Mouse (Mus musculus): ENCODE data around the gene Nos2. TPM values are rescaled to one million over a fixed set of nuclear protein-coding genes. Genes with fewer than 3 reads are reported as not detected.
"Not testable (repeated sequence)": the region's sequence is repeated elsewhere in the genome, so short reads cannot be mapped to it uniquely, and the experiment has no call there.

The Nos2 gene
- polyA plus RNA-seq, 1 experiment from 2014 or later: 0.50 TPM

DNA sequence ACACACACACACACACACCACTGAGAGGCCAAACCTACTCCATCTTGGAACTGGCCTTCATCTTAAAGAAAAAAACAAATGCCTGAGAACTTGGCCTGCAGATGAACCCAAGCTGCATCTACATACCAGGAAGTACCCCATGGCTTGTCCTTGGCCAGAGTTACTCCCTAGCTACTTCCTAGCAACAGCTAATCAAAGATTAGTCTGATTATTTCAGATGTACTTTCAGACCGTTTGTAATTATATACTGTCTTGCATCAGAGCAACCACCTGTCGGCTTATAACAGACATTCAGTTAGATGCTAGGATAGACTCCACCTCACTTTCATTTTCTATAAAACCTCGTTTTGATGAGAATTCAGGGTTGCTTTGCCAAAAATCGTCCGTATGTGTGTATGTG lies 85.8 kb downstream of the Nos2 start:
- no peak overlapping the region for H3K9ac ChIP-seq (ENCODE audit: low read length)
- H3K36me3 ChIP-seq (ENCODE audit: control insufficient read depth, insufficient read depth, low read length): no peaks in the 10 kb centered on the region
- H3K27me3 ChIP-seq (replicated peaks; ENCODE audit: control insufficient read depth, insufficient read depth, low read length): no peaks in the 10 kb centered on the region
- no peak overlapping the region for H3K4me3 ChIP-seq (ENCODE audit: low read depth, low read length)
- H3K27ac ChIP-seq (ENCODE audit: low read depth, low read length): no peak overlapping the region
- H3K4me2 ChIP-seq (ENCODE audit: low read length): no peak overlapping the region
- no peaks in the 10 kb centered on the region for H3K4me1 ChIP-seq (ENCODE audit: control insufficient read depth, insufficient read depth, low read length)
- ATAC-seq (no peak), DNase-seq (ENCODE audit: low spot score) (no peak)
- 68% methylated on average over 5 of the region's 5 CpGs for WGBS
- no peaks in the 10 kb centered on the region for H3K9me3 ChIP-seq (replicated peaks; ENCODE audit: control insufficient read depth, low read length)

DNA sequence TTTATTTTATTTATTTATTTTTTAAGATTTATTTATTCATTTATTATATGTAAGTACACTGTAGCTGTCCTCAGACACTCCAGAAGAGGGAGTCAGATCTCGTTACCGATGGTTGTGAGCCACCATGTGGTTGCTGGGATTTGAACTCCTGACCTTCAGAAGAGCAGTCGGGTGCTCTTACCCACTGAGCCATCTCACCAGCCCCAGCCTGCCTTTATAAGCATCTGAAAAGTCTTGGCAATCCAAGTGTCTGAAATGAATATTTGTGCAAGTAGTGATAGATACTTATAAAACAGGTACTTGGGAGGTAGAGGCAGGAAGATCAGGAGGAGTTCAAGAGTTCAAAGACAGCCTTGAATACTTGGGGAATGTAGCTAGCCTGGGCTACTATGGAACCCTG lies 86.8 kb downstream of the Nos2 start:
- not testable (repeated sequence) for ATAC-seq; DNase-seq (ENCODE audit: low spot score)
- 80% methylated on average over 3 of the region's 3 CpGs for WGBS

DNA sequence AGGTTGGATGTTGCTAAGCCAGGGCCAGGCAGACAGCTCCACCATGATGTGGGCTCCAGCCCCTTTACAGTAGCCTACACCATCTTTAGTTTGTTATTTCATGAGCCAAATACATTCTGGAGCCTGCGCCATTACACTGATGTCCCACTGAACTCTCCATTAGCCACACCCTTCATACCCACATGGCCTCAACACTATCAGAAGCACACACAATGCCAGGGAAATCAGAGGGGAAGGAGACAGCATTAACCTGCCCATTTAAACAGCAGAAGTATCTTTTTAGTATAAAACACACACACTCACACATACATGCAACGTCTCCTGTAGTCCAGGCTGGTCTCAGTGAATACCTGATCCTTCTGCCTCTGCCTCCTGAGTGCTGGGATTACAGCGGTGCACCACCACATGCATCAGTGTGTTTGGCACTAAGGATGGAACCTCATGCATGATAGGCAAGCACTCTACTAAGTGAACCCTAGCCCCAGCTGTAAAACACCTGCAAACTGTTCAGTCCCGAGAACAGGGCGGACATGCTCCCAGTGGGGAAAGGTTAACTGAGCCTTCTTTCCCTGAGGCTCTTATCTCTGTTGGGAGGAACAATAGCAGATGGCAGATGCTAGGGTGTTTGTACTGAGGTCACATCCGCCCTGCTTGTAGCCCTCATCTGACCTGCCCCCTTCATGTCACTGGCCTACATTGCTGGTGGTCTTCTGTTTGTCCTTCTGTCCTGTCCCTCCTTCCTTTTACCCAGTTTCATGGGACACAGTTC lies 87.6 kb downstream of the Nos2 start:
- H3K4me1 ChIP-seq (ENCODE audit: control insufficient read depth, insufficient read depth, low read length): no peaks in the 10 kb centered on the region
- H3K36me3 ChIP-seq (ENCODE audit: control insufficient read depth, insufficient read depth, low read length): no peaks in the 10 kb centered on the region
- WGBS: 86% methylated on average over 6 of the region's 6 CpGs
- no peaks in the 10 kb centered on the region for H3K27me3 ChIP-seq (replicated peaks; ENCODE audit: control insufficient read depth, insufficient read depth, low read length)
- no peaks in the 10 kb centered on the region for H3K9me3 ChIP-seq (replicated peaks; ENCODE audit: control insufficient read depth, low read length)
- no peak for ATAC-seq
- no peak overlapping the region for H3K4me3 ChIP-seq (ENCODE audit: low read depth, low read length)
- no peak overlapping the region for H3K4me2 ChIP-seq (ENCODE audit: low read length)
- H3K9ac ChIP-seq (ENCODE audit: low read length): no peak overlapping the region
- no peak overlapping the region for H3K27ac ChIP-seq (ENCODE audit: low read depth, low read length)
- DNase-seq (ENCODE audit: low spot score): no peak

More for the DNA sequence above, 86.8 kb downstream of the Nos2 start:
- H3K9ac ChIP-seq (ENCODE audit: low read length); H3K4me3 ChIP-seq (ENCODE audit: low read depth, low read length); H3K27me3 ChIP-seq (replicated peaks; ENCODE audit: control insufficient read depth, insufficient read depth, low read length); H3K4me1 ChIP-seq (ENCODE audit: control insufficient read depth, insufficient read depth, low read length); H3K36me3 ChIP-seq (ENCODE audit: control insufficient read depth, insufficient read depth, low read length); H3K4me2 ChIP-seq (ENCODE audit: low read length); H3K27ac ChIP-seq (ENCODE audit: low read depth, low read length); H3K9me3 ChIP-seq (replicated peaks; ENCODE audit: control insufficient read depth, low read length): not testable (repeated sequence)

DNA sequence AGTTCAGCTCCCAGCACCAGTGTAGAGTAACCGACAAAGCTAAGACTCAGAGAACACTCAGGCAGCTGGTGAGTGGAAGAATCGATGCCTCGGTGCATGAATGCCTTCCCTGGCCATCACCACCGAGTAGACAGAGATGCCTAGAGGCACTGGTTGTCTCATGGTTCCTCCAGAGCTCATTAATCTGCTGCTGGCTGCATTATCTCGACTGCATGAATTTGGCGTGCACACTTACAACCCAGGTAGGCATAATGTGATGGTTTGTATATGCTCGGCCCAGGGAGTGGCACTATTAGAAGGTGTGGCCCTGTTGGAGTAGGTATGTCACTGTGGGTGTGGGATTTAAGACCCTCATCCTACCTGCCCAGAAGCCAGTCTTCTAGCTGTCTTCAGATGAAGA lies 88.3 kb downstream of the Nos2 start:
- 87% methylated on average over 7 of the region's 7 CpGs for WGBS
- H3K4me1 ChIP-seq (ENCODE audit: control insufficient read depth, insufficient read depth, low read length): no peaks in the 10 kb centered on the region
- no peak for ATAC-seq
- no peaks in the 10 kb centered on the region for H3K9me3 ChIP-seq (replicated peaks; ENCODE audit: control insufficient read depth, low read length)
- H3K27ac ChIP-seq (ENCODE audit: low read depth, low read length): no peak overlapping the region
- H3K36me3 ChIP-seq (ENCODE audit: control insufficient read depth, insufficient read depth, low read length): no peaks in the 10 kb centered on the region
- H3K27me3 ChIP-seq (replicated peaks; ENCODE audit: control insufficient read depth, insufficient read depth, low read length): no peaks in the 10 kb centered on the region
- no peak overlapping the region for H3K9ac ChIP-seq (ENCODE audit: low read length)
- no peak overlapping the region for H3K4me2 ChIP-seq (ENCODE audit: low read length)
- no peak overlapping the region for H3K4me3 ChIP-seq (ENCODE audit: low read depth, low read length)
- no peak for DNase-seq (ENCODE audit: low spot score)

Other genes starting within 250 kb of the Nos2 start
- gene Nlk, start 223.4 kb upstream of the Nos2 start, polyA plus RNA-seq (2014; fragmentation: Nextera tagmentation; extraction: Ambion mirVana): 31.6 and 38.0 TPM in 2 replicates
- 40.7 and 48.9 TPM in 2 replicates for gene Ccnq, start 169.1 kb upstream of the Nos2 start, polyA plus RNA-seq (2014; fragmentation: Nextera tagmentation; extraction: Ambion mirVana)
- 21.8 and 22.1 TPM in 2 replicates for gene Lyrm9, start 94.2 kb upstream of the Nos2 start, polyA plus RNA-seq (2014; fragmentation: Nextera tagmentation; extraction: Ambion mirVana)
- gene Lgals9, start 64.2 kb downstream of the Nos2 start, polyA plus RNA-seq (2014; fragmentation: Nextera tagmentation; extraction: Ambion mirVana): 8.6 and 8.7 TPM in 2 replicates
- 4.7 and 7.2 TPM in 2 replicates for gene Ksr1, start 225.6 kb downstream of the Nos2 start, polyA plus RNA-seq (2014; fragmentation: Nextera tagmentation; extraction: Ambion mirVana)

All from forebrain, embryonic 14.5 days (tissue).